Mouse (Mus musculus): Measurements from ENCODE around the gene Lce1m. TPM values are rescaled to one million over a fixed set of nuclear protein-coding genes. Genes with fewer than 3 reads are reported as not detected.
A peak's percentile ranks its signal among the peaks of the same experiment; 100 is the strongest.
"Not testable (repeated sequence)": the region's sequence is repeated elsewhere in the genome, so short reads cannot be mapped to it uniquely, and the experiment has no call there.

Lce1m gene
- total RNA-seq (2014; fragmentation: Nextera tagmentation) (not detected in 2 replicates), total RNA-seq (2017) (not detected in 2 replicates)

DNA sequence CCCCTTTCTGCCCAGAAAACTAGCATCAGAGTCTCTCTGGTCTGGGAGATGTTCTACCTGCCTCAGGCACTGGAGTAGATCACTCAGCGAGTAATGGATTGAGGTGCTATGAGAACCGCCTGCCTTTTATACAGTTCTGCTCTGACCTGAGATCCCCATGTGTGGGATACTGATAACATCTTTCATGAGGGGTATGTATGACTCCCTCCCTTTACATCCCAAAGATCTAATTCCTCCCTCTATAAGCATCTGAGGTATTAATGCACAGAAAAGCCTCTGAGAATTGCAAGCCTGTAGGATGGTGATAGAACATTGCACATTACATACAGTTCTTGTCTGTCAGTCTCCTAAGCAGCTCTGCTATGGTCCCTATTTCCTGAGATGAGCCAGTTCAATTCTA lies at the start of gene Lce1m:
Lce1m (minus strand) TSS at position 101 of the 400 bp plus-strand sequence.
- ATAC-seq (replicated peaks; ENCODE audit: poor library complexity, severe bottlenecking), result no peak

DNA sequence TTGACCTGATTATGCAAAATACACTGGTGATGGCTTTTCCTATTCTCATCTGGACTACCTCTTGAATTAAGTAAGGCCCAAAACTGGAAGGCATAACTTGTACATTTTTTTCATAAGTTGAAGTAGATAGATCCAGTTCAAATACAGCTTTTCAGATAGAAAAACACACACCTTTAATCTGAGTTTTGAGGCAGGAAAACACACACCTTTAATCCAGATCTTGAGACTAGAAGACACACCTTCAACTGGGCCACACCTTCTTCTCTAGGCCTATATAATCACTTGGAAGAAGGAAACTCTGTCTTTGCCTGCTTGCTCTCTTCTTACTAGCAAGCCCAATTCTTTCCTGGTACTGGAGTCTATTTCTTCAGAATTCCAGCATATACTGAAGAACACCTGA lies 49.7 kb upstream of the Lce1m start, which contains the start of gene Gm4858:
Gm4858 (plus strand) TSS at position 301 of the 400 bp plus-strand sequence.
- ATAC-seq (replicated peaks; ENCODE audit: poor library complexity, severe bottlenecking), result not testable (repeated sequence)

- ATAC-seq (replicated peaks; ENCODE audit: poor library complexity, severe bottlenecking), result no peak
These were observed 34.1 kb upstream of the Lce1m start for GRCm38 (mm10) chr3:93052826-93053474.

- ATAC-seq (replicated peaks; ENCODE audit: poor library complexity, severe bottlenecking), result no peak
These were observed 31.3 kb upstream of the Lce1m start for GRCm38 (mm10) chr3:93050182-93050581.

DNA sequence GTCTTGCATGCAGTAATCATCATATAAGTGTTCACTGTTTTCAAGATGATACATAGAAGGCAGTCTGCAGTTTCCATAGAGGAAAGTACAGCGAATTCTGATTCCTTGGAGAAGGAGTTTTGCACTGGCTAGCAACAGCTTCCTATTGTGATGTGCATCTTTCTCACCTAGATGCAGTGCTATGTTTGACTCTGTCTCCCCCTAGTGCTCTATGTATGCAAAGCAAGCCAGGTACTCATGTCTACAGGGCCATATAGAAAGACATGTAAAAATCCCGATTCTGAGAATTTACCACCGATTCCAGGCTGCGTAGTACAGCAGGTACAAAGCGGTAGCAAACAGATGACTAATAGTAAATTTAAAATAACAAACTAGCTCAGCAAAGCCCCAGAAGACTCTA lies 12.6 kb upstream of the Lce1m start:
- peak; percentile 56; the same call in 1 of the 2 replicates for ATAC-seq (replicated peaks; ENCODE audit: poor library complexity, severe bottlenecking)

- ATAC-seq (replicated peaks; ENCODE audit: poor library complexity, severe bottlenecking), result no peak
These were observed 6.6 kb upstream of the Lce1m start for GRCm38 (mm10) chr3:93025486-93025885.

GRCm38 (mm10) chr3:93023411-93024184 lies 4.7 kb upstream of the Lce1m start:
- no peak for ATAC-seq (replicated peaks; ENCODE audit: poor library complexity, severe bottlenecking)

GRCm38 (mm10) chr3:93021171-93021570 lies 2.3 kb upstream of the Lce1m start:
- ATAC-seq (replicated peaks; ENCODE audit: poor library complexity, severe bottlenecking), result no peak

- no peak for ATAC-seq (replicated peaks; ENCODE audit: poor library complexity, severe bottlenecking)
These were observed 3.3 kb downstream of the Lce1m start, which contains the start of gene Crct1 for GRCm38 (mm10) chr3:93015460-93016104. Gene Crct1 (minus strand): TSS chr3:93015687.

- no peak for ATAC-seq (replicated peaks; ENCODE audit: poor library complexity, severe bottlenecking)
These were observed 4.0 kb downstream of the Lce1m start for GRCm38 (mm10) chr3:93014871-93015270.

DNA sequence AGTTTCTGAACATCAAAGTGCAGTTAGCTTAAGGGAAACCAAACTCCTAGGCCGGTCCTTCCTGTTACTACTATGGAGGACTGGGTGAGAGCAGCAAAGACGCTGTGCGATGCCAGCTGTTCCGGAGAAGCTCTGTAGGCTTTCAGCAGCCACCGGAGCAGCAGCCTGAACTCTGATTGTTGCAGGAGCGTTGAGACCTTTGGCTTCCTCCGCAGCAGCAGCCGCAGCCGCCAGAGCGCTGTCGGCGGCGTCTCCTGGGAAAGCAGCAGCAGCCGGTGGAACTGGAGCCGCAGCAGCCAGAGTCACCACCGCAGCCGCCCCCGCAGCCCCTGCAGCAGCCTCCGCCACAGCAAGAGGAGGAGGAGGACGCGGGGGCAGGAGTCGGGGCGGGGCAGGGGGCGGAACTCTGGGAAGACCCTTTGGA lies 4.5 kb downstream of the Lce1m start:
- ATAC-seq (replicated peaks; ENCODE audit: poor library complexity, severe bottlenecking), result no peak

- ATAC-seq (replicated peaks; ENCODE audit: poor library complexity, severe bottlenecking), result no peak
These were observed 16.0 kb downstream of the Lce1m start for GRCm38 (mm10) chr3:93002843-93003242.

DNA sequence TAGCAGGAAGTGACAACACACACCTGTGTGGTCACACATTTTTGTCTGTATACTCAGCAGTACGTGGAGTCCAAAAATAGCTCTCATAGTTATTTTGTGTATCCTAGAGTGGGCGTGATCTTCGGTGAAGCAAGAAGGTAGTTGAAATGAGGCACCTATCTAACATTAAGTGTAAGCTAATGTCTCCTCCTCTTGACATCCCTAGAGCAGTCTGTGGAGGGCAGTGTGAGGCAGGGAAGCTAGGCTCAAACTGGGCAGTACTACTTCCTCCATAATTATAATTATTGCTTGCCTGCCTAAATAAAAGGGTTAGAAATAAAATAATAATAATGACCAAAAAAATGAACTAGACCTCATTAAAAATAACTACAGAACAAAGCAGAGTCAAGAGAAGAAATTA lies 18.2 kb downstream of the Lce1m start:
- no peak for ATAC-seq (replicated peaks; ENCODE audit: poor library complexity, severe bottlenecking)

DNA sequence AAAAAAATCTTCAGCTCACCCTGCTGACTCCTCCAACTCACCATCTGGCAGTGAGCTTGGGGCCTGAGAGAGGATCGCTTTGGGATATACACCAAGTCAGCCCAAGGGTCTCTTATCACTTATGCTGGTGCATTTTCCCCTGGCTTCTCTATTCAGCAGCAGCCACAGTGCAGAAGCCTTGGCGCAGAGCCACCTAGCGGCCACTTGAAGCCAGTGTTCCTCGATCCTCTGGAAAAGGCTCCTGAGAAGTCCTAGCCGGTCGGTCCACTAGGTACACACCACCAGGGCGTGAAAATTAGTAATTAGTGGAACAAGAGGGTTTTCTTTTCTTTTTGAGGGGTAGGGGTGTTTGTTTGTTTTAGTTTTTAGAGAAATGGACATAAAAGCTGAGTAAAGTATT lies 20.2 kb downstream of the Lce1m start:
- peak; percentile 81 for ATAC-seq (replicated peaks; ENCODE audit: poor library complexity, severe bottlenecking)

DNA sequence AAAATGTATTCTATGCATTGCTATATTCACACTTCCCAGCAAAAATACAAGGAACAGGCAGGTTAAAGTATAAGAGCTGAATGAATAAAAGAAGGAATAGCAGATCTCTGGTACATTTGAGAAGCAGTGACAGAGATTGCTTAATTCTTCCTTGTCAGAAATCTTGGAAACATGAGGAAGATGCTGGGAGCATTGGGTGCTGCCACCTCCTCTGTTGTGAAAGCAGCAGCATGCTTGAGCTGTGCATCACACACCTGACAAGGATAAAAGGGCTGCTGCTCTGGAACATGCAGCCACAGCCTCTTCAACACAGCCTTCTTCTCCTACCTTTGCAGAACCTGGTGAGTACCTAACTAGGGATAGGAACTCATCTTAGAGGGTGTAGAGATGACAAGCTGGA lies 26.9 kb downstream of the Lce1m start, which contains the start of gene Lce3f:
Lce3f (plus strand) TSS at position 301 of the 400 bp plus-strand sequence.
- no peak for ATAC-seq (replicated peaks; ENCODE audit: poor library complexity, severe bottlenecking)

GRCm38 (mm10) chr3:92978484-92978883 lies 40.4 kb downstream of the Lce1m start:
- no peak for ATAC-seq (replicated peaks; ENCODE audit: poor library complexity, severe bottlenecking)

Other genes with a start within 250 kb of the Lce1m start
- gene Lce1i, start 240.2 kb downstream of the Lce1m start, total RNA-seq (2014; fragmentation: Nextera tagmentation), result not detected in 2 replicates
- not detected in 2 replicates for gene Lce1i, start 240.2 kb downstream of the Lce1m start, total RNA-seq (2017)
- gene Lce1j, start 228.5 kb downstream of the Lce1m start, total RNA-seq (2014; fragmentation: Nextera tagmentation), result not detected in 2 replicates
- not detected in 2 replicates for gene Lce1j, start 228.5 kb downstream of the Lce1m start, total RNA-seq (2017)
- gene Lce1k, start 211.2 kb downstream of the Lce1m start, total RNA-seq (2014; fragmentation: Nextera tagmentation), result not detected in 2 replicates
- not detected in 2 replicates for gene Lce1k, start 211.2 kb downstream of the Lce1m start, total RNA-seq (2017)
- not detected in 2 replicates for gene Kprp, start 191.8 kb downstream of the Lce1m start, total RNA-seq (2014; fragmentation: Nextera tagmentation)
- gene Kprp, start 191.8 kb downstream of the Lce1m start, total RNA-seq (2017), result not detected in 2 replicates
- not detected in 2 replicates for gene Lce1l, start 167.8 kb downstream of the Lce1m start, total RNA-seq (2014; fragmentation: Nextera tagmentation)
- not detected in 2 replicates for gene Lce1l, start 167.8 kb downstream of the Lce1m start, total RNA-seq (2017)
- not detected in 2 replicates for gene 2310050C09Rik, start 148.8 kb downstream of the Lce1m start, total RNA-seq (2014; fragmentation: Nextera tagmentation)
- not detected in 2 replicates for gene 2310050C09Rik, start 148.8 kb downstream of the Lce1m start, total RNA-seq (2017)
- gene Lce3a, start 92.8 kb downstream of the Lce1m start, total RNA-seq (2014; fragmentation: Nextera tagmentation), result not detected in 2 replicates
- not detected in 2 replicates for gene Lce3a, start 92.8 kb downstream of the Lce1m start, total RNA-seq (2017)
- gene Lce3b, start 86.1 kb downstream of the Lce1m start, total RNA-seq (2014; fragmentation: Nextera tagmentation), result not detected in 2 replicates
- gene Lce3b, start 86.1 kb downstream of the Lce1m start, total RNA-seq (2017), result not detected in 2 replicates
- gene Lce3c, start 74.6 kb downstream of the Lce1m start, total RNA-seq (2014; fragmentation: Nextera tagmentation), result not detected in 2 replicates
- not detected in 2 replicates for gene Lce3c, start 74.6 kb downstream of the Lce1m start, total RNA-seq (2017)
- not detected in 2 replicates for gene Lce3d, start 61.7 kb downstream of the Lce1m start, total RNA-seq (2014; fragmentation: Nextera tagmentation)
- not detected in 2 replicates for gene Lce3d, start 61.7 kb downstream of the Lce1m start, total RNA-seq (2017)
- not detected in 2 replicates for gene Lce3e, start 52.0 kb downstream of the Lce1m start, total RNA-seq (2014; fragmentation: Nextera tagmentation)
- not detected in 2 replicates for gene Lce3e, start 52.0 kb downstream of the Lce1m start, total RNA-seq (2017)
- not detected in 2 replicates for gene Lce3f, start 26.8 kb downstream of the Lce1m start, total RNA-seq (2014; fragmentation: Nextera tagmentation)
- not detected in 2 replicates for gene Lce3f, start 26.8 kb downstream of the Lce1m start, total RNA-seq (2017)
- gene Crct1, start 3.4 kb downstream of the Lce1m start, total RNA-seq (2014; fragmentation: Nextera tagmentation), result not detected in 2 replicates
- not detected in 2 replicates for gene Crct1, start 3.4 kb downstream of the Lce1m start, total RNA-seq (2017)
- gene Gm4858, start 49.8 kb upstream of the Lce1m start, total RNA-seq (2014; fragmentation: Nextera tagmentation), result not detected in 2 replicates
- gene Gm4858, start 49.8 kb upstream of the Lce1m start, total RNA-seq (2017), result not detected in 2 replicates
- gene Crnn, start 125.7 kb upstream of the Lce1m start, total RNA-seq (2014; fragmentation: Nextera tagmentation), result not detected in 2 replicates
- not detected in 2 replicates for gene Crnn, start 125.7 kb upstream of the Lce1m start, total RNA-seq (2017)
- gene Flg2, start 178.2 kb upstream of the Lce1m start, total RNA-seq (2014; fragmentation: Nextera tagmentation), result not detected in 2 replicates
- not detected in 2 replicates for gene Flg2, start 178.2 kb upstream of the Lce1m start, total RNA-seq (2017)

All from granulocyte monocyte progenitor cell, adult 5-6 weeks (primary cell).